Mouse (Mus musculus) forebrain, postnatal 0 days (tissue): ENCODE measurements at regions not wholly inside any gene's neighbourhood (a gene's known extent, or its start where the extent isn't known, plus 50 kb on each side); places are given as distances from the start of the nearest gene placed in this dataset.

Source experiments
- ATAC-seq: fragments of 200-750 bp; cut with Nextera tagmentation; 2 replicates; pipeline ENCODE4 v1.8.0; 2017; ENCODE audit warnings: mild to moderate bottlenecking, moderate library complexity
- DNase-seq: peaks from one replicate; pipeline ENCODE4 v3.0.0-alpha.2; 2015
- H3K27ac ChIP-seq: fragments of 300-500 bp; sonication (generic); 2 replicates; pipeline ENCODE4 v1.5.1; 2014; ENCODE audit warnings: low read depth, mild to moderate bottlenecking, antibody characterized with exemption, low read length, moderate library complexity, mixed read lengths
- H3K27me3 ChIP-seq: fragments of 300-500 bp; sonication (generic); 2 replicates; pipeline ENCODE4 v1.6.1; 2014; ENCODE audit warnings: mild to moderate bottlenecking, low read length, mixed read lengths; ENCODE audit not compliant: insufficient read depth
- H3K36me3 ChIP-seq: fragments of 300-500 bp; sonication (generic); 2 replicates; pipeline ENCODE4 v1.6.1; 2014; ENCODE audit warnings: mild to moderate bottlenecking, moderate library complexity; ENCODE audit not compliant: insufficient read depth
- H3K4me1 ChIP-seq: fragments of 300-500 bp; sonication (generic); 2 replicates; pipeline ENCODE4 v1.6.1; 2014; ENCODE audit warnings: antibody characterized with exemption; ENCODE audit not compliant: insufficient read depth
- H3K4me2 ChIP-seq: fragments of 300-500 bp; sonication (generic); 2 replicates; pipeline ENCODE4 v1.6.1; 2014; ENCODE audit warnings: low read depth, mild to moderate bottlenecking, moderate library complexity
- H3K4me3 ChIP-seq: fragments of 300-500 bp; sonication (generic); 2 replicates; pipeline ENCODE4 v1.5.1; 2014; ENCODE audit warnings: low read depth, low read length, mixed read lengths
- H3K9ac ChIP-seq: fragments of 300-500 bp; sonication (generic); 2 replicates; pipeline ENCODE4 v1.6.1; 2014; ENCODE audit warnings: mild to moderate bottlenecking
- H3K9me3 ChIP-seq: fragments of 300-500 bp; sonication (generic); 2 replicates; pipeline ENCODE4 v1.6.1; 2016; ENCODE audit warnings: low read length
- CTCF ChIP-seq: sonication (generic); IDR thresholded peaks from 2 replicates; pipeline ENCODE4 v1.5.1; 2016; ENCODE audit warnings: antibody characterized with exemption, control low read depth, low read depth
- WGBS: fragments of 180-500 bp; shearing (Covaris S2); extraction: QIAGEN DNeasy Blood & Tissue Kit; methylation state at CpG from one replicate; pipeline ENCODE4 v1.1.7; 2014; 5-methylcytosine and 5-hydroxymethylcytosine counted together

DNA sequence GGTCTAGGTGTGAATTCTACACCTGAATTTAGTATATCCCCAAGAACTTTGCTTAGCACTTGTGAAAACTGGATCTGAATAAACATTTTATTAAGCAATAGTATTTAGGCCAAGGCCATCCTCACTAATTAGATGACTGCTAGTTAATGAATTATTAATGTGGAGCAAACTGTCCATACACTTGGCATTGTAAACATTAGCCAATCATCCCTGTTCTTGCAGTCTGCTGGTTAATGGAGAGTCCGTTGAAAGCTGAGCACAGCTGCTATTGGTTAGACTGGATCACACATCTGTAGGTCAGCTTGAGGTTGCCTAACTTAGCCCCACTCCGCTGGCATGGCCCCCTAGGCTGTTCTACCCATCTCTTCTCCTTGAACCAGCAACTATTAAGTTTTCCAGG lies 826.2 kb upstream of the 4930452B06Rik start:
- no peak overlapping the region for H3K27ac ChIP-seq
- no peak for ATAC-seq
- 63% methylated on average over 2 of the region's 2 CpGs for WGBS

DNA sequence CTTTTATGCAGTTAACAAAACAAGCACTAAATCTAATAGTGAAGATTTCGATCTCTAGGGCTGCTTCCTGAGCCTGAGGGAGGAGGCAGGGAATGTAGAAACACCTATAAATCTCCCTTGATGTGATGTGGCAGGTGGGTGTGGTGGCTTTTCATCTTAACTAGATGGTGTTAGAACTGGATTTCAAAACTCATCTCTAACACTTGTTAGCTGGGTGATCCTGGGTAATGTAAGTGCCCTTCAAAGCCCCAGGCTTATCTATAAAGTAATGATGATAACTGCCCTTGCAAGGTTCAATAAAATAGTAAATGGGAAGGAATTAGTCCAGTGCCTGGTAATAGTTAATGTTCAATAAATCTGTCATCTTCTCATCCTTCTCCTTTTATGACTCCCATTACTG lies 822.5 kb upstream of the 4930452B06Rik start:
- DNase-seq = no peak
- no peaks in the 10 kb centered on the region for H3K36me3 ChIP-seq
- H3K9me3 ChIP-seq = no peaks in the 10 kb centered on the region
- no peaks in the 10 kb centered on the region for H3K27me3 ChIP-seq
- no peak overlapping the region for H3K9ac ChIP-seq
- no peak overlapping the region for H3K4me2 ChIP-seq
- no peak for ATAC-seq
- H3K4me3 ChIP-seq = no peak overlapping the region
- H3K4me1 ChIP-seq = no peaks in the 10 kb centered on the region
- no peak for TF ChIP-seq CTCF
- 76% methylated on average over 1 of the region's 1 CpGs for WGBS
- H3K27ac ChIP-seq = no peak overlapping the region

More for the DNA sequence above, 826.2 kb upstream of the 4930452B06Rik start:
- TF ChIP-seq CTCF = no peak
- Histone ChIP-seq H3K4me3 (no peak overlapping the region), H3K36me3 (no peaks in the 10 kb centered on the region), H3K4me2 (no peak overlapping the region), H3K9ac (no peak overlapping the region), H3K27me3 (no peaks in the 10 kb centered on the region), H3K4me1 (no peaks in the 10 kb centered on the region), H3K9me3 (no peaks in the 10 kb centered on the region)
- no peak for DNase-seq

DNA sequence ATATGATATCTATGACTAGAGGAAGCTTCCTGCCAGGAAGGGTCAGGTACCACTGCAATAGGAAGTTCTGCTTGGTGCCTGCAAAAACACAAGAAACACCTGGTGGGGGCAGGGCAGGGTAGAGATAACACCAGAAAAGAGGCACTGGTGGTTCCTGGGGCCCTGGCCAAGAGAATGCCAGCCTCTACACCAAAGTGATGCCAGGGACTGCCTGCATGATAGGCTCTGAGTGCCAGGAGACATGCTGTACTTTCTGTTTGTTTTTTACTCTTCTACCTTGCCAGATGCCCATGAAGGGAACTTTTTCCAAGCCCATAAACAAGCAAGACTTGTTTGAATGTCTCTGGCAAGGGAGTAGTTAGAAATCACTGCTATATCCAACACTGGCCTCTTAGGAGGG lies 812.9 kb upstream of the 4930452B06Rik start:
- ATAC-seq (no peak), DNase-seq (no peak)
- Histone ChIP-seq H3K9ac (no peak overlapping the region), H3K27me3 (no peaks in the 10 kb centered on the region), H3K4me1 (0 out of 2 replicates have a peak, but pooled peaks cover 5% of the 10 kb centered on the region), H3K4me3 (no peak overlapping the region), H3K9me3 (no peaks in the 10 kb centered on the region), H3K36me3 (no peaks in the 10 kb centered on the region), H3K27ac (no peak overlapping the region), H3K4me2 (no peak overlapping the region)
- no peak for TF ChIP-seq CTCF

DNA sequence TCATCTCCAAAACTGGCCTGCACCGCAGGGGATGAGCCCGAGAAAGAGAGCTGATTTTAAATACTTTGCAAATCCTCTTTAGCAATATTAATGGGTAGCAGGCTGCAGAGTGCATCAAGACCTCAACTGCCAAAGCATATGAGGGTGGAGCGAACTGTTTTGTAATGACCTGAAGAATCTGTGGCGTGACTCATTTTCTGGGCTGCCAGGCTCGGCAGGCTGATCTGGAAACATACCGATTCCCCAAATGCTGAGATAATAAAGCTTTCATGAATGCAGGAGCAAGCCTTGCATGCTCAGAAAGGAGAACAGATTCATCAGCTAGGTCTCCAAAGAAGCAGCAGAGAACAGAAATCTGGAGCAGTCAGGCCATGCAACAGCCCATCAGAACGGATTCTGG lies 809.1 kb upstream of the 4930452B06Rik start:
- TF ChIP-seq CTCF = no peak
- H3K36me3 ChIP-seq = no peaks in the 10 kb centered on the region
- 60% methylated on average over 7 of the region's 7 CpGs for WGBS
- H3K9ac ChIP-seq = no peak overlapping the region
- ATAC-seq (no peak), DNase-seq (no peak)
- 0 out of 2 replicates have a peak, but pooled peaks cover 5% of the 10 kb centered on the region for H3K4me1 ChIP-seq
- H3K4me3 ChIP-seq = no peak overlapping the region
- H3K27me3 ChIP-seq = no peaks in the 10 kb centered on the region
- H3K4me2 ChIP-seq = no peak overlapping the region
- no peak overlapping the region for H3K27ac ChIP-seq
- H3K9me3 ChIP-seq = no peaks in the 10 kb centered on the region

DNA sequence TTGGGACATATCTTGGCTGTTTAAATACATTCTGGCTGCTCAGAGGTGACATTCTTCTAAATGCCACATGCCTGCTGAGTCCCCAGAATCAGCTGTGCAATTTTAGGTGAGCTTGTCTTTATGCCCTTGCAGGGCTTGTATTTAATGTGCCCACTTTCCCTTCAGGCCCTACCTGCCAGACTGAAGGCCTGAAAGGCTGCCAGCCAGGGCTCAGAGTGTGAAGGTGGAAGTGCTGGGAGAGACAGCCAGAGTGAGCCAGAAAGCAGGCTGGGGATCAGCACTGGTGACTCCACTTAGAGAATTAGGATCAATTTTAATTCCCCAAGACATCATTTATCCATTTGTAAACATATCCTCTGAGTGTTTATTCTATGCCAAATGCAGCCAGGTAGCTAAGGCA lies 803.6 kb upstream of the 4930452B06Rik start:
- Histone ChIP-seq H3K9ac (no peak overlapping the region), H3K27ac (no peak overlapping the region), H3K4me2 (no peak overlapping the region), H3K4me1 (no peaks in the 10 kb centered on the region), H3K27me3 (no peaks in the 10 kb centered on the region), H3K36me3 (no peaks in the 10 kb centered on the region), H3K4me3 (no peak overlapping the region), H3K9me3 (no peaks in the 10 kb centered on the region)
- no peak for TF ChIP-seq CTCF
- ATAC-seq = no peak
- DNase-seq = no peak

DNA sequence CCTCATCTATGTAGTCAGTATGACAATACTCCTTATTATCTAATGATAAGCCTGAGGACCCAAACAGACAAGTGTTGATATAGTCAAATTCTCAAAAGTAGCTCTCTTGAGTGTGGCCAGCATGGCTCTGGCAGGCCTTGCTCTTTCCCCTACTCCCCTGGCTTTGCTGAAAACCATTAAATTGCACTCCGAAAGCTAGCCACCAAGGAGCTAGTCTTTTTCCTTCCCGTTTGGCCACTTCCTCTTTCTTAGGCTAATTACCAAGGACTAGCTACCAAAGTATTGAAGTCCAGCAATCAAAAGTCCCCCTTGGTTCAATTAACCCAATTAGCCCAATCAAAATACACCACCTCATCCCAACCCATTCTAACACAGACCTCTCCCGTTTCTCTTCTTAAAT lies 802.6 kb upstream of the 4930452B06Rik start:
- 44% methylated on average over 3 of the region's 3 CpGs for WGBS
- Histone ChIP-seq H3K27me3 (no peaks in the 10 kb centered on the region), H3K9ac (no peak overlapping the region), H3K27ac (no peak overlapping the region), H3K9me3 (no peaks in the 10 kb centered on the region), H3K36me3 (no peaks in the 10 kb centered on the region), H3K4me1 (no peaks in the 10 kb centered on the region), H3K4me3 (no peak overlapping the region), H3K4me2 (no peak overlapping the region)
- DNase-seq (no peak), ATAC-seq (no peak)
- no peak for TF ChIP-seq CTCF

DNA sequence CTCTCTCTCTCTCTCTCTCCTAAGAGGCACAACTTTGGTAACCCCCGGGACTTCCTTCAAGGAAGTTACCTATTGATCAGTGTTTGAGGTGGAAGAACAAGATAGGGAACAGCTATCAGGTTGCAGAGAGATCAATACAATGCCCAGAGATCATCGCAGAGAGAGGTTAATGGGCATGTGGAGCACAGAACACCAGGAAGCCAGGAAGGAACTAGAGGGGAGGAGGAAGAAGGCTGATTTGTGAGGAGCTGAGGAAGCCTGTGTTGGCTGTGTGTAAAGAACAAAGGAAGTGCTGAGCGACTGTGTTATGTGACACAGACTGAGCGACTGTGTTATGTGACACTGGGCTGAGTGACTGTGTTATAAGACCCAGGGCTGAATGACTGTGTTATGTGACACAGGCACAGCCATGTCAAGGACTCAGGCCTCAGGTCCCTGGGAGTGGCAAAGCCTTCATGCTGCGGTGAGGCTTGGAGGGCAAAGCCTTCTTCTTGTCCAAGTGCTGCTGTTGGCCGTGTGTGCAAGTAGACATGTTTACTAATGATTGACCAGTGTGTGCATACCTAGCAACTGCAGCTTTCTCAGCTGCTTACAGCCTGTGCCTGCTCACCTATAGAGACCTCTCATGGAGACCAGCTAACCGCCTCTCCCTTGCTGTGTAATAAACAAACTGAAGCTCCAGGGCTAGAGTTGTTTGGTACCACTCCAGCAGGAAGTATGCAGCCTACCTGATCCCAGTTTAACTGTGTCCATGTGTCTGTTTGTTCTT lies 801.8 kb upstream of the 4930452B06Rik start:
- Histone ChIP-seq H3K27ac (no peak overlapping the region), H3K9ac (no peak overlapping the region), H3K9me3 (no peaks in the 10 kb centered on the region), H3K27me3 (no peaks in the 10 kb centered on the region), H3K4me2 (no peak overlapping the region), H3K4me1 (no peaks in the 10 kb centered on the region), H3K4me3 (no peak overlapping the region), H3K36me3 (no peaks in the 10 kb centered on the region)
- no peak for ATAC-seq
- no peak for DNase-seq
- no peak for TF ChIP-seq CTCF
- 66% methylated on average over 7 of the region's 7 CpGs for WGBS
